Mouse (Mus musculus): Measurements from ENCODE around the gene Snx33. TPM values are rescaled to one million over a fixed set of nuclear protein-coding genes. Genes with fewer than 3 reads are reported as not detected.

Snx33 gene
- polyA plus RNA-seq, 1 experiment = 4.9 TPM

DNA sequence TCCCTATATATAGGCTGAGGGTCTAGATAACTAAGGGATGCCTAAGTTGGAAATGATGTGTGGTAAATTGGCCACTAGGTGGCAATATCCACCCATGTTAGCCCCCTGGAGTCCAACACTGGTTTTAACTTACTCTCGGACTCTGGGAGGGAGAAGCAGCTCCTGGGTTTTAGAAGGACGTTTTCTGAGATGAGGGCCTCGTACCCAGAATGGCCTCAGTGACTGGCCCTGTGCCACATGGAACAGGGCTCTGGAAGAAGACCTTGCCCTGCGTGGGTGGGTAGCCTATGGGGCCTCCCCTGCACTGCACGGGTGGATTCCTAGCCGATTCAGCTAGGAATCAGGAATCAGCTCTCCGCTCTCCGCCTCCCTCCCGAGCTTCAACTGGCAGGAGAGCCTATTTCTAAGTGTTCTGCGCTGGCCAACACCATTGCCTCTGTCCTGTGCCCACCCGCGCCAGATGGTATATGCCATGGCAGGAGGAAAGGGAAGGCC, 36.6 kb downstream of the Snx33 start:
- peak in 1 of 2 experiments; percentile 87 for DNase-seq (ENCODE audit: extremely low spot score in 1 of 2, low spot score in 1 of 2)

- no peak for DNase-seq (ENCODE audit: extremely low spot score in 1 of 2, low spot score in 1 of 2)
These were observed 37.5 kb downstream of the Snx33 start for GRCm38 (mm10) chr9:56890522-56891250.

GRCm38 (mm10) chr9:56889817-56890216, 38.4 kb downstream of the Snx33 start:
- peak; percentile 70 to 95 for DNase-seq (ENCODE audit: extremely low spot score in 1 of 2, low spot score in 1 of 2)

GRCm38 (mm10) chr9:56887581-56887980, 40.6 kb downstream of the Snx33 start:
- DNase-seq (ENCODE audit: extremely low spot score in 1 of 2, low spot score in 1 of 2) = no peak

DNA sequence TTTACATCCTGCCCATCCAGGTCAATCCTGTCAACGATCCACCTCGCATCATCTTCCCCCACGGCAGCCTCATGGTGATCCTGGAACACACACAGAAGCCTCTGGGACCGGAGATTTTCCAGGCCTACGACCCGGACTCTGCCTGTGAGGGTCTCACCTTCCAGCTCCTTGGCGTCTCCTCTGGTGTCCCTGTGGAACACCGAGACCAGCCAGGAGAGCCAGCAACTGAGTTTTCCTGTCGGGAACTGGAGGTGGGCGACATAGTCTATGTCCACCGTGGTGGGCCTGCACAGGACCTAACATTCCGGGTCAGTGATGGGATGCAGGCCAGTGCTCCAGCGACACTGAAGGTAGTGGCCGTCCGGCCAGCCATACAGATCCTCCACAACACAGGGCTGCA, 41.6 kb downstream of the Snx33 start:
- DNase-seq (ENCODE audit: extremely low spot score in 1 of 2, low spot score in 1 of 2) = no peak

DNA sequence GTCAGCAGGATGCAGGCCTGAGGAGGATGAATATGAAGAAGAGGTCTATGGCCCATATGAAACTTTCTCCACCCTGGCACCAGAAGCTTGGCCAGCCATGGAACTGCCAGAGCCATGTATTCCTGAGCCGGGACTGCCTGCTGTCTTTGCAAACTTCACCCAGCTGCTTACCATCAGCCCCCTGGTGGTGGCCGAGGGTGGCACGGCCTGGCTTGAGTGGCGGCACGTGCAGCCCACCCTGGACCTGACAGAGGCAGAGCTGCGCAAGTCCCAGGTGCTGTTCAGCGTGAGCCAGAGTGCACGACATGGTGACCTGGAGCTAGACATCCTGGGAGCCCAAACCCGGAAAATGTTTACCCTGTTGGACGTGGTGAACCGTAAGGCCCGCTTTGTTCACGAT, 42.1 kb downstream of the Snx33 start:
- DNase-seq (ENCODE audit: extremely low spot score in 1 of 2, low spot score in 1 of 2) = no peak

GRCm38 (mm10) chr9:56884328-56884727, 43.8 kb downstream of the Snx33 start:
- peak in 1 of 2 experiments; percentile 45 for DNase-seq (ENCODE audit: extremely low spot score in 1 of 2, low spot score in 1 of 2)

DNA sequence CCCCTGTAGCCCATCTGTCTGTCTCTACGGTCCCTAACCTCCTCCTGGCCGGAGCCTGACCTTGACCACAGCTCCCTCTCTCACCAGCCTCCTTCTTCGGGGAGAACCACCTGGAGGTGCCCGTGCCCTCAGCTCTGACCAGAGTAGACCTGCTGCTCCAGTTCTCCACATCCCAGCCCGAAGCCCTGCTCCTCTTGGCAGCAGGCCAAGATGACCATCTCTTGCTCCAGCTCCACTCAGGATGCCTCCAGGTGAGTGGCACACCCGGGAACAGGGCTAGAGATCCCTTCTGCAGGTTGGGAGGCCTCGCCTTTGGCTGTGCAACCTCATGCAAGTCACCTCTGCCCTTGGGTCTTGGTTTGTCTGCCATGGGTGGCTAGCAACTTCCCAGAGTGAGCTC, 44.7 kb downstream of the Snx33 start:
- no peak for DNase-seq (ENCODE audit: extremely low spot score in 1 of 2, low spot score in 1 of 2)

- DNase-seq (ENCODE audit: extremely low spot score in 1 of 2, low spot score in 1 of 2) = no peak
These were observed 45.4 kb downstream of the Snx33 start for GRCm38 (mm10) chr9:56882818-56883217.

DNA sequence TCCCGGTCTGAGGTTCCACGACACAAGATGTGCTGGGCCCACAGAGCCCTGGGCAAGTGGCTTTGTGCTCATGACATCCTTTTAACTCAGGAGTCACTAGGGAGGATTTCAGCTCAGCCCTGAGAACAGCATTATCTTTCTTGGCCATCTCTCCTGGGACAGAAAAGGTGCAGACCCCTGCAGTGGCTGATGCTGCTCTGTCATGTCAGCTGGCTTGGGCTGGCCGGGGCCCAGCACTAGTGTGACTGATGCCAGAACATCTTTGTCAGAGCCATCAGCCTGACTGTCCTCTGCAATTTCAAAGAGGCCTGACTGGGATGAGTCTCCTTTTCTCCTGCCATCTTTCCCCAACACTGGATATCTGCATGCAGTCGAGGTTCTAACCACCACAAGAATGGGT, 45.9 kb downstream of the Snx33 start:
- DNase-seq (ENCODE audit: extremely low spot score in 1 of 2, low spot score in 1 of 2) = no peak

- DNase-seq (ENCODE audit: extremely low spot score in 1 of 2, low spot score in 1 of 2) = no peak
These were observed 46.6 kb downstream of the Snx33 start for GRCm38 (mm10) chr9:56881539-56882082.

GRCm38 (mm10) chr9:56880790-56881189, 47.4 kb downstream of the Snx33 start:
- DNase-seq (ENCODE audit: extremely low spot score in 1 of 2, low spot score in 1 of 2) = peak in 1 of 2 experiments; percentile 32

GRCm38 (mm10) chr9:56877284-56877683, 50.9 kb downstream of the Snx33 start:
- no peak for DNase-seq (ENCODE audit: extremely low spot score in 1 of 2, low spot score in 1 of 2)

- peak in 1 of 2 experiments; percentile 52 for DNase-seq (ENCODE audit: extremely low spot score in 1 of 2, low spot score in 1 of 2)
These were observed 51.4 kb downstream of the Snx33 start for GRCm38 (mm10) chr9:56876784-56877183.

GRCm38 (mm10) chr9:56873097-56873496, 55.1 kb downstream of the Snx33 start:
- peak in 1 of 2 experiments; percentile 31 for DNase-seq (ENCODE audit: extremely low spot score in 1 of 2, low spot score in 1 of 2)

- DNase-seq (ENCODE audit: extremely low spot score in 1 of 2, low spot score in 1 of 2) = no peak
These were observed 55.9 kb downstream of the Snx33 start for GRCm38 (mm10) chr9:56872105-56872903.

- DNase-seq (ENCODE audit: extremely low spot score in 1 of 2, low spot score in 1 of 2) = peak in 1 of 2 experiments; percentile 35
These were observed 57.0 kb downstream of the Snx33 start for GRCm38 (mm10) chr9:56871191-56871590.

- DNase-seq (ENCODE audit: extremely low spot score in 1 of 2, low spot score in 1 of 2) = no peak
These were observed 57.4 kb downstream of the Snx33 start for GRCm38 (mm10) chr9:56870778-56871177.

GRCm38 (mm10) chr9:56869552-56869951, 58.6 kb downstream of the Snx33 start:
- DNase-seq (ENCODE audit: extremely low spot score in 1 of 2, low spot score in 1 of 2) = peak; percentile 80 to 84

- peak in 1 of 2 experiments; percentile 55 for DNase-seq (ENCODE audit: extremely low spot score in 1 of 2, low spot score in 1 of 2)
These were observed 59.9 kb downstream of the Snx33 start for GRCm38 (mm10) chr9:56868292-56868691.

Measured in frontal cortex, adult 2 months (tissue).